Mouse (Mus musculus) adrenal gland, adult 10 weeks (tissue): ENCODE results near the gene Tmem259. TPM values are rescaled to one million over a fixed set of nuclear protein-coding genes. Genes with fewer than 3 reads are reported as not detected.

Experiments used
- polyA plus RNA-seq: library from polyadenylated mRNA; stranded (reverse); fragments of 350-450 nt; fragmentation: Illumina TruSeq; extraction: RNeasy Lipid Tissue Mini Kit (QIAGEN cat#74804); gene quantifications from one replicate; pipeline ENCODE4 v1.2.3, GENCODE M21; 2014; ENCODE audit warnings: low read depth, low replicate concordance

The Tmem259 gene
- 0.64 TPM for polyA plus RNA-seq

GRCm38 (mm10) chr10:79984195-79984816 lies at the start of gene Tmem259:
Gene Tmem259 (minus strand): TSS chr10:79984330.

DNA sequence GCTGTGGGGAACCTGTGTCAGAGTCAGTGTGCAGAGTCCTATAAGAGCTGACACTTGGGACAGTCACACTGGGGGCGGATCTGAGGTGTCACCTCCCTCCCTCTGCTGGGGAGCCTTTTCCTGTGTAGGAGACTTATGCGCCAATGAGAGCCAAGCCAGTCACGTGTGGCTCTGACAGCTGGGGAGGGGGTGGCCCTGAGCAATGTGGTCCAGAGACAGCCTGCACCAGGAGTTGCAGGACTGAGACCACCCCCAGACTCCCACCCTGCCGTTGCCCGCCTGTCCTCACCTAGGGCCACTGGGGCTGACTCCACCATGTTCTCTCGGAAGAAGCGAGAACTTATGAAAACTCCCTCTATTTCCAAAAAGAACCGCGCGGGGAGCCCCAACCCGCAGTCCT lies 32.4 kb upstream of the Tmem259 start, which contains the start of gene Arhgap45:
TSS of gene Arhgap45 (plus strand) at position 143 of the 400 bp plus-strand sequence.

DNA sequence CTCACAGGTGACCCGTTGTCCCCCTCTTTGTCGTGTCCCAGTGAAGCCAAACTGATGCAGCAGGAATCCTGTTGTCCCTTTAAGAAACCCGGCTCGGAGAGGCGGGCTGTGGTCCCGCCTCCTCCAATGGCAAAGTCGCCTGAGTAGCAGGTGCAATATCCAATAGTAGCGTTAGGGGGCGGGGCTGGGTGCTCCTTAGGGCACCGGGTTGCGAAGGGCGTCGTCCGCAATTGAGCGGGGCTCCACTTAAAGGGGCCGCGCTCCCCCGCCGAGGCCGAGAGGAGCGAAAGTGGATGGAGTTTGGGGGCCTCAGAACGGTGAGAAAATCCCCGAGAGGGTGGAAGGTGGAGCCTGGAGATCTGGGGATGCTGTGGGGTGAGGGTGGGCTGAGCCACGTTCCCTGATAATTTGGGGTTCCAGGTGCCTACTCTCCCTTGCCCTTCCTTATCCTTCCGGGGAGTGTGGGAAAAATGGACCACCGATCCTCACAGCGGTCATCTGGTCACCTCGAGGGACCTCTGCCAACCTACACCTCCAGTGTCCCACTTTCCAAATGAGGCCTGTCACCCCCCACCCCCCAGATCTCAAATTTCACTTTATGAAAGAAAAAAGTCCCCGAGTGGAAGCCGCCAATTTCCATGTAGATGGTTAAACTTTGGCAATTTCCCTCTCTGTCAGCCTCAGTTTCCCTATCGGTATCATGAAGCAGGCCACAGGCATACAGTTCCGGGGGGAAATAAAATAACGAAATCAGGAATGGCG lies 12.3 kb upstream of the Tmem259 start, which contains the start of gene Abca7:
TSS of gene Abca7 (plus strand) at position 223 of the 762 bp plus-strand sequence.

DNA sequence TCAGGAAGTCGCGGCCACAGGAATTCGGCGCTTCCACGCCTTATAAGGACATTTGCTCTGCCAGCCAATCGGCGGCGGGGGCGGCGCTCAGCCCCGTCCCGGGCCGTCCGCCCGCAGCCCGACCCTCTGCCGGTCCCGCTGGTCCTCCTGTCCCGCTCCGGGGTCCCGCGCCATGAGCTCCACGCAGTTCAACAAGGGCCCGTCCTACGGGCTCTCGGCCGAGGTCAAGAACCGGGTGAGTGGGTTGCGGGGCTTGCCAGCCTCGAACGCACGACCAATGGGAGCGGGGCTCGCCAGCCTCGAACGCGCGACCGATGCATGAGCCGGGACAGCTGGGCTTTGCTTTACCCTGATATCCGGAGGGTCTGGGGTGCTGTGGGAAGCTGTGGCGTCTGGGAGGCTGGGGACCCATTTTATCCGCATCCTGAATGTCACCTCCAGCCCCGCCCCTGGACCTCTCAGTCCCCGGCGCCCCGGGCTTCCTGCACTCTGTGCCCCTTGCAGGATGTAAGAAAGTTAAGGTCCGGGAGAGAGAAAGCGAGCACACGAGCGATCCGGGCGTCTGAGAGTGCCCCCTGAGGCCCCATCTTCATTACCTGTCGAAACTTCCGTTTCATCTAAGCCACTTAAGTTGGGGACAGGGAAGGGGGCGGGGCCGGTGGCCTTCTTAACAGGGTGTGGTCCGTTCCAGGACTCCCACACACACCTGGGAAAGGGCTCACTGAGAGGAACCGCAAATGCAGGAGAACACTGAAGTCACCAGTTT lies 4.6 kb upstream of the Tmem259 start, which contains the start of gene Cnn2:
TSS of gene Cnn2 (plus strand) at position 79 of the 766 bp plus-strand sequence.

GRCm38 (mm10) chr10:79970415-79971182 lies 13.5 kb downstream of the Tmem259 start, which contains the start of gene Grin3b:
Gene Grin3b (plus strand): TSS chr10:79970715.

DNA sequence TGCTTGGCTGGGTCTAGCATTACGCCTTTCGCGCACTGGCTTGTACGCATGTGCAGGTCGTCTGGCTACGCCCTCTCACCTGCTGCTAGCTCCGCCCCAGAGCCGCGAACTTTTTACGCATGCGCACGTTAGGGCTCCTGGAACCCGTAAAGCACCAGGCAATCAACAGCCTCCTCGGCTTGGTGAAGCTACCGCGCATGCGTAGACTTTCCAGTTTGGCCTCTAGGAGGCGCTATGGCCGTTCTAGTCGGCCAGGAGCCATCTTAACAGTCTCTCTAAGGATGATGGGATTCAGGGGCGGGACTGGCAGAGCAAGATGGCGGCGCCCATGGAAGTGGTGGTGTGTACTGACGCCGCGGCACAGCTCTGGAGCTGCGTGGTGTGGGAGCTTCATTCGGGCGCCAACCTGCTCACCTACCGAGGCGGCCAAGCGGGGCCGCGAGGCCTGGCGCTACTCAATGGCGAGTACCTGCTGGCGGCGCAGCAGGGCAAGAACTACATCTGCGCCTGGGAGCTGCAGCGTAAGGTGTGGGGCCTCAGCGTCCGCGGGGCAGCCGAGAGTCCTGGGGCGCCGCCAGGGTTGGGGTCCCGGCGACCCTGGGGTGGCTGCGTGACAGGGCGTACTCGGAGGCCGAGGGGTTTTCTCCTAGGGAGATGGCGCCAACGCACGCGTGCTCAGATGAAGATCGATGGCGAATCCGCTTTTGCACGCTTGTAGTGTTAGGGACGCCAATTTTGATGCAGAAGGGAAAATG lies 24.1 kb downstream of the Tmem259 start, which contains the start of gene Wdr18:
TSS of gene Wdr18 (plus strand) at position 306 of the 755 bp plus-strand sequence.

DNA sequence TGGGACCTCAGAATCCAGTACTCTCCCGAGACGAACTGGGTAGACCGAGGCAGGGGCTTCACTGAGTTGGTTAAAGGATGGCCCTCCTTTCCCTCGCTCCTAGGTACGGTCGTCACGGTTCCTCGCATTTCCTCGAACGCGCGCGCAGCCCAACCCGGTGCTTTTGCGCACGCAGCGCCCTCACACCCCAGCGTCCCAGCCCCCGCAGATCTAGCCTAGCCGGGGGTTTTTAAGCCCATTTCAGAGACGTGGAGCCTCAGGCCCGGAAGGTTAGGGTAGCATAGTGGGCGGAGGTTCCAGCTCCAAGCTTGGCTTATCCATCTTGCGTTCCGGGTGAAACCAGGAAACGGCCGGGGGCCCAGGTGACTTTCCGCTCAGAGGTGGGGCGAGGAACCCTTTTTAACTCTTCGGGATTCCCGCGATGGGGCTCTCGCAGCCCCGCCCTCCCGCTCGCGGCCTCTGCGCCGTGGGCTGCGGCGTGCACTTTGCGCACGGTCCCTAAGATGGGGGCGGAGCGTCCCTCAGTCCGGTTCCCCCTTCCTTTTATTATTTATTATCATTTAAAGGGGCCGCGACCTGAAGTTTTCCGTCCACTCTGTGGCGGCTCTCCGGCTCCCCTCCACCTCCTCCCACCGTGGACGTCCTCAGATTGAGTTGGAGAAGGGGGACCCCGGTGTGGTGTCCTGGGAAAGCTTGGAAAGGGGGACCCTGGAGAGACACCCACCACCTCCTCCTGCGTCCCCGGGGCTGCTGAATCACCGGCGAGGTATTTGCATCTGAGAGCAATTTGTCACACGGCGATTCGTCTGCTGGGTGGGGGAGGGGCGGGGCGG lies 57.4 kb downstream of the Tmem259 start, which contains the start of gene Arid3a:
TSS of gene Arid3a (plus strand) at position 553 of the 833 bp plus-strand sequence.

Other genes with a start within 250 kb of the Tmem259 start
- not detected for gene Polrmt, start 237.7 kb downstream of the Tmem259 start, polyA plus RNA-seq
- not detected for gene Fgf22, start 229.3 kb downstream of the Tmem259 start, polyA plus RNA-seq
- 0.58 TPM for gene Rnf126, start 217.4 kb downstream of the Tmem259 start, polyA plus RNA-seq
- 6.9 TPM for gene Fstl3, start 207.1 kb downstream of the Tmem259 start, polyA plus RNA-seq
- not detected for gene Prss57, start 193.4 kb downstream of the Tmem259 start, polyA plus RNA-seq
- 0.93 TPM for gene Palm, start 190.8 kb downstream of the Tmem259 start, polyA plus RNA-seq
- gene Misp, start 163.3 kb downstream of the Tmem259 start, polyA plus RNA-seq: not detected
- gene Ptbp1, start 129.9 kb downstream of the Tmem259 start, polyA plus RNA-seq: 69.8 TPM
- gene Prtn3, start 109.9 kb downstream of the Tmem259 start, polyA plus RNA-seq: not detected
- gene Plppr3, start 109.7 kb downstream of the Tmem259 start, polyA plus RNA-seq: not detected
- not detected for gene Elane, start 98.1 kb downstream of the Tmem259 start, polyA plus RNA-seq
- gene Cfd, start 93.5 kb downstream of the Tmem259 start, polyA plus RNA-seq: 14.9 TPM
- gene Med16, start 75.4 kb downstream of the Tmem259 start, polyA plus RNA-seq: not detected
- not detected for gene Gm26602, start 73.5 kb downstream of the Tmem259 start, polyA plus RNA-seq
- not detected for gene Kiss1r, start 67.4 kb downstream of the Tmem259 start, polyA plus RNA-seq
- 8.8 TPM for gene R3hdm4, start 63.1 kb downstream of the Tmem259 start, polyA plus RNA-seq
- 1.9 TPM for gene Arid3a, start 57.3 kb downstream of the Tmem259 start, polyA plus RNA-seq
- gene Wdr18, start 24.2 kb downstream of the Tmem259 start, polyA plus RNA-seq: 1.2 TPM
- not detected for gene Grin3b, start 13.6 kb downstream of the Tmem259 start, polyA plus RNA-seq
- gene Cnn2, start 4.3 kb upstream of the Tmem259 start, polyA plus RNA-seq: 4.3 TPM
- 0.58 TPM for gene Abca7, start 12.2 kb upstream of the Tmem259 start, polyA plus RNA-seq
- gene Arhgap45, start 32.3 kb upstream of the Tmem259 start, polyA plus RNA-seq: not detected
- gene Polr2e, start 55.5 kb upstream of the Tmem259 start, polyA plus RNA-seq: 0.64 TPM
- gene Gpx4, start 62.8 kb upstream of the Tmem259 start, polyA plus RNA-seq: 76.0 TPM
- gene Sbno2, start 121.2 kb upstream of the Tmem259 start, polyA plus RNA-seq: 1.3 TPM
- gene Stk11, start 131.5 kb upstream of the Tmem259 start, polyA plus RNA-seq: 8.0 TPM
- 0.70 TPM for gene Atp5d, start 154.3 kb upstream of the Tmem259 start, polyA plus RNA-seq
- gene Cbarp, start 156.5 kb upstream of the Tmem259 start, polyA plus RNA-seq: 1.5 TPM
- gene Midn, start 163.9 kb upstream of the Tmem259 start, polyA plus RNA-seq: 7.6 TPM
- 21.3 TPM for gene Cirbp, start 181.7 kb upstream of the Tmem259 start, polyA plus RNA-seq
- 1.0 TPM for gene 1600002K03Rik, start 188.6 kb upstream of the Tmem259 start, polyA plus RNA-seq
- 2.2 TPM for gene Efna2, start 195.2 kb upstream of the Tmem259 start, polyA plus RNA-seq
- 7.3 TPM for gene Mum1, start 242.1 kb upstream of the Tmem259 start, polyA plus RNA-seq